Mouse (Mus musculus) T-helper 17 cell (primary cell): ENCODE data around the gene Nemf.

Experiments used
- in situ Hi-C, 2 experiments: fragments of 300-600 bp; cut with MboI, MseI; formaldehyde crosslinking; loops; 1 replicate in 1 of 2; 2 replicates in 1 of 2; pipeline ENCODE4 v1.15.1; 2025; ENCODE audit warnings: high pct_unique_total_duplicates in 2 of 2

The Nemf gene

GRCm38 (mm10) chr12:69331187-69331586 lies 25.8 kb downstream of the Nemf start:
- in situ Hi-C loops = loop anchor here in 1 of 2 experiments (10.0 kb wide), 2 partner anchors 364 to 1654 kb away; no protein-coding TSS in a partner anchor

GRCm38 (mm10) chr12:69318431-69318830 lies 38.5 kb downstream of the Nemf start:
- in situ Hi-C loops = loop anchor here in 1 of 2 experiments (10.0 to 25.0 kb wide), 3 partner anchors 104 to 1644 kb away; partner anchors contain the start of gene Psma3

- in situ Hi-C loops = loop anchor here (5.0 to 25.0 kb wide), 4 partner anchors 33 to 1653 kb away; partner anchors contain the start of gene Psma3 (in 1 of the 2)
These were observed 47.3 kb downstream of the Nemf start for GRCm38 (mm10) chr12:69309659-69310058.

GRCm38 (mm10) chr12:69306333-69306732 lies 50.6 kb downstream of the Nemf start:
- in situ Hi-C loops = loop anchor here (5.0 to 25.0 kb wide), 2 partner anchors 36 to 1656 kb away; partner anchors contain the start of gene Psma3 (in 1 of the 2)

- in situ Hi-C loops = loop anchor here in 1 of 2 experiments (25.0 kb wide), 1 partner anchor 1658 kb away; the partner anchor contains the start of gene Psma3
These were observed 52.9 kb downstream of the Nemf start for GRCm38 (mm10) chr12:69304051-69304450.

GRCm38 (mm10) chr12:69302171-69302570 lies 54.8 kb downstream of the Nemf start:
- in situ Hi-C loops = loop anchor here in 1 of 2 experiments (25.0 kb wide), 1 partner anchor 1660 kb away; the partner anchor contains the start of gene Psma3

- in situ Hi-C loops = loop anchor here in 1 of 2 experiments (25.0 kb wide), 1 partner anchor 1662 kb away; the partner anchor contains the start of gene Psma3
These were observed 56.6 kb downstream of the Nemf start for GRCm38 (mm10) chr12:69300391-69300790.

GRCm38 (mm10) chr12:69299831-69300230 lies 57.1 kb downstream of the Nemf start:
- in situ Hi-C loops = loop anchor here (5.0 to 25.0 kb wide), 2 partner anchors 83 to 1662 kb away; partner anchors contain the start of gene Psma3 (in 1 of the 2)

GRCm38 (mm10) chr12:69299231-69299630 lies 57.7 kb downstream of the Nemf start:
- in situ Hi-C loops = loop anchor here in 1 of 2 experiments (5.0 kb wide), 1 partner anchor 82 kb away; no protein-coding TSS in a partner anchor

GRCm38 (mm10) chr12:69298281-69298680 lies 58.7 kb downstream of the Nemf start:
- in situ Hi-C loops = loop anchor here in 1 of 2 experiments (5.0 kb wide), 1 partner anchor 81 kb away; no protein-coding TSS in a partner anchor

- in situ Hi-C loops = loop anchor here in 1 of 2 experiments (5.0 kb wide), 1 partner anchor 80 kb away; no protein-coding TSS in a partner anchor
These were observed 59.4 kb downstream of the Nemf start for GRCm38 (mm10) chr12:69297411-69298150.

- in situ Hi-C loops = loop anchor here in 1 of 2 experiments (5.0 kb wide), 1 partner anchor 79 kb away; no protein-coding TSS in a partner anchor
These were observed 60.2 kb downstream of the Nemf start, which contains the start of gene Klhdc2 for GRCm38 (mm10) chr12:69296511-69297410. TSS of gene Klhdc2 (plus strand) at chr12:69296681.

- in situ Hi-C loops = loop anchor here in 1 of 2 experiments (5.0 kb wide), 1 partner anchor 78 kb away; no protein-coding TSS in a partner anchor
These were observed 61.3 kb downstream of the Nemf start for GRCm38 (mm10) chr12:69295651-69296050.

GRCm38 (mm10) chr12:69294936-69295335 lies 62.0 kb downstream of the Nemf start:
- in situ Hi-C loops = loop anchor here in 1 of 2 experiments (5.0 kb wide), 1 partner anchor 78 kb away; no protein-coding TSS in a partner anchor

- in situ Hi-C loops = no loop called here
These were observed 63.1 kb downstream of the Nemf start for GRCm38 (mm10) chr12:69293815-69294214.

GRCm38 (mm10) chr12:69292401-69292800 lies 64.6 kb downstream of the Nemf start:
- in situ Hi-C loops = no loop called here

- in situ Hi-C loops = no loop called here
These were observed 68.3 kb downstream of the Nemf start for GRCm38 (mm10) chr12:69288699-69289098.

- in situ Hi-C loops = no loop called here
These were observed 69.4 kb downstream of the Nemf start for GRCm38 (mm10) chr12:69287535-69287934.

- in situ Hi-C loops = no loop called here
These were observed 73.8 kb downstream of the Nemf start for GRCm38 (mm10) chr12:69283146-69283545.

GRCm38 (mm10) chr12:69280915-69281314 lies 76.0 kb downstream of the Nemf start:
- in situ Hi-C loops = no loop called here

GRCm38 (mm10) chr12:69279931-69280469 lies 77.0 kb downstream of the Nemf start:
- in situ Hi-C loops = no loop called here
